Mouse (Mus musculus) cerebellum, adult 2 months (tissue): ENCODE measurements around the gene Krt222. TPM values are rescaled to one million over a fixed set of nuclear protein-coding genes. Genes with fewer than 3 reads are reported as not detected.

Source experiments
- DNase-seq, 2 experiments: peaks; one replicate each; pipeline ENCODE4 v3.0.0; 2021
- H3K27ac ChIP-seq: fragments of 200-500 bp; 2 replicates; pipeline ENCODE4 v1.5.1; 2012; ENCODE audit warnings: low read length, control low read depth, inconsistent platforms; ENCODE audit not compliant: insufficient read depth
- H3K27me3 ChIP-seq: fragments of 200-500 bp; 2 replicates; pipeline ENCODE4 v1.6.1; 2012; ENCODE audit warnings: inconsistent platforms, mild to moderate bottlenecking, low read length, moderate library complexity; ENCODE audit not compliant: control insufficient read depth, insufficient read depth
- H3K4me1 ChIP-seq: fragments of 200-500 bp; 2 replicates; pipeline ENCODE4 v1.6.1; 2011; ENCODE audit warnings: low read length; ENCODE audit not compliant: control insufficient read depth, insufficient read depth
- H3K4me3 ChIP-seq: fragments of 200-500 bp; replicated peaks from 2 replicates; pipeline ENCODE3; 2011; ENCODE audit warnings: mild to moderate bottlenecking, low read depth, low read length, control low read depth; ENCODE audit not compliant: insufficient read depth
- CTCF ChIP-seq: fragments of 200-500 bp; IDR thresholded peaks from 2 replicates; pipeline ENCODE4 v1.5.1; 2011; ENCODE audit warnings: low read depth, mild to moderate bottlenecking, control low read depth, low read length, moderate library complexity, borderline replicate concordance; ENCODE audit not compliant: insufficient read depth
- POLR2A ChIP-seq: fragments of 200-500 bp; IDR thresholded peaks from 2 replicates; pipeline ENCODE4 v1.6.1; 2011; ENCODE audit warnings: low read length, control low read depth, borderline replicate concordance; ENCODE audit not compliant: insufficient read depth
- WGBS: fragments of 180-500 bp; shearing (Covaris S2); methylation state at CpG from one replicate; pipeline ENCODE4 v1.1.7; 2018; 5-methylcytosine and 5-hydroxymethylcytosine counted together
- polyA plus RNA-seq: library from polyadenylated mRNA; depleted of rRNA; stranded (reverse); fragments of >200 nt; gene quantifications from 2 replicates; pipeline ENCODE4 v1.2.3, GENCODE M21; 2012

Gene Krt222
- polyA plus RNA-seq, 1 experiment = 39.9 TPM

- TF ChIP-seq CTCF = no peak
- TF ChIP-seq POLR2A = no peak
- H3K27me3 ChIP-seq = no peaks in the 10 kb centered on the region
- H3K4me3 ChIP-seq = no peak overlapping the region
- H3K4me1 ChIP-seq = peaks cover 5% of the 10 kb centered on the region
- WGBS = 92% methylated on average over 6 of the region's 6 CpGs
- DNase-seq = no peak
- H3K27ac ChIP-seq = no peak overlapping the region
Measured at GRCm38 (mm10) chr11:99275624-99276023, 31.7 kb upstream of the Krt222 start.

GRCm38 (mm10) chr11:99272721-99273120, 28.8 kb upstream of the Krt222 start:
- TF ChIP-seq CTCF (no peak), POLR2A (no peak)
- Histone ChIP-seq H3K4me1 (no peaks in the 10 kb centered on the region; the same call in 1 of the 2 replicates), H3K27ac (no peak overlapping the region), H3K4me3 (no peak overlapping the region), H3K27me3 (no peaks in the 10 kb centered on the region)
- WGBS = 89% methylated on average over 4 of the region's 4 CpGs
- no peak for DNase-seq

- 78% methylated on average over 7 of the region's 7 CpGs for WGBS
- no peak overlapping the region for H3K27ac ChIP-seq
- no peak overlapping the region for H3K4me3 ChIP-seq
- H3K27me3 ChIP-seq = no peaks in the 10 kb centered on the region
- no peak for DNase-seq
- peaks cover 7% of the 10 kb centered on the region; the same call in 1 of the 2 replicates for H3K4me1 ChIP-seq
- TF ChIP-seq POLR2A (no peak), CTCF (no peak)
Measured at GRCm38 (mm10) chr11:99269192-99269591, 25.3 kb upstream of the Krt222 start.

- Histone ChIP-seq H3K4me3 (no peak overlapping the region), H3K27me3 (no peaks in the 10 kb centered on the region), H3K4me1 (peaks cover 10% of the 10 kb centered on the region; the same call in 1 of the 2 replicates), H3K27ac (peak overlapping the region; percentile 17; the same call in 1 of the 2 replicates)
- peak in 1 of 2 experiments; percentile 33 for DNase-seq
- no peak for TF ChIP-seq CTCF
- TF ChIP-seq POLR2A = no peak
- 23% methylated on average over 9 of the region's 9 CpGs for WGBS
Measured at GRCm38 (mm10) chr11:99265796-99266195, 21.9 kb upstream of the Krt222 start.

GRCm38 (mm10) chr11:99265220-99265619, 21.3 kb upstream of the Krt222 start:
- Histone ChIP-seq H3K4me1 (peaks cover 10% of the 10 kb centered on the region; the same call in 1 of the 2 replicates), H3K4me3 (no peak overlapping the region), H3K27me3 (no peaks in the 10 kb centered on the region), H3K27ac (peak overlapping the region; percentile 63; the same call in 1 of the 2 replicates)
- TF ChIP-seq POLR2A = no peak
- no peak for TF ChIP-seq CTCF
- WGBS = 15% methylated on average over 9 of the region's 9 CpGs
- peak; percentile 78 to 88 for DNase-seq

- H3K4me1 ChIP-seq = peaks cover 11% of the 10 kb centered on the region
- DNase-seq = no peak
- peak; percentile 32; the same call in 1 of the 2 replicates for TF ChIP-seq CTCF
- TF ChIP-seq POLR2A = no peak
- H3K27ac ChIP-seq = no peak overlapping the region
- 80% methylated on average over 4 of the region's 4 CpGs for WGBS
- H3K4me3 ChIP-seq = no peak overlapping the region
- H3K27me3 ChIP-seq = no peaks in the 10 kb centered on the region
Measured at GRCm38 (mm10) chr11:99256213-99256612, 12.3 kb upstream of the Krt222 start.

- DNase-seq = no peak
- WGBS = 98% methylated on average over 8 of the region's 8 CpGs
- TF ChIP-seq POLR2A (no peak), CTCF (no peak)
- H3K27me3 ChIP-seq = no peaks in the 10 kb centered on the region
- peaks cover 12% of the 10 kb centered on the region for H3K4me1 ChIP-seq
- no peak overlapping the region for H3K27ac ChIP-seq
- H3K4me3 ChIP-seq = no peak overlapping the region
Measured at GRCm38 (mm10) chr11:99255316-99255715, 11.4 kb upstream of the Krt222 start.

- H3K27me3 ChIP-seq = no peaks in the 10 kb centered on the region
- TF ChIP-seq CTCF (peak; percentile 10; the same call in 1 of the 2 replicates), POLR2A (no peak)
- H3K4me3 ChIP-seq = no peak overlapping the region
- WGBS = 69% methylated on average over 2 of the region's 2 CpGs
- no peak overlapping the region for H3K27ac ChIP-seq
- H3K4me1 ChIP-seq = peaks cover 22% of the 10 kb centered on the region
- no peak for DNase-seq
Measured at GRCm38 (mm10) chr11:99253893-99254292, 10.0 kb upstream of the Krt222 start.

- Histone ChIP-seq H3K27me3 (no peaks in the 10 kb centered on the region), H3K4me1 (peaks cover 22% of the 10 kb centered on the region), H3K27ac (peak overlapping the region; percentile 75), H3K4me3 (no peak overlapping the region)
- 9% methylated on average over 8 of the region's 8 CpGs for WGBS
- no peak for TF ChIP-seq POLR2A
- no peak for TF ChIP-seq CTCF
- DNase-seq = peak; percentile 45 to 60
Measured at GRCm38 (mm10) chr11:99252671-99253070, 8.8 kb upstream of the Krt222 start.
